In the genomic region with DNA sequence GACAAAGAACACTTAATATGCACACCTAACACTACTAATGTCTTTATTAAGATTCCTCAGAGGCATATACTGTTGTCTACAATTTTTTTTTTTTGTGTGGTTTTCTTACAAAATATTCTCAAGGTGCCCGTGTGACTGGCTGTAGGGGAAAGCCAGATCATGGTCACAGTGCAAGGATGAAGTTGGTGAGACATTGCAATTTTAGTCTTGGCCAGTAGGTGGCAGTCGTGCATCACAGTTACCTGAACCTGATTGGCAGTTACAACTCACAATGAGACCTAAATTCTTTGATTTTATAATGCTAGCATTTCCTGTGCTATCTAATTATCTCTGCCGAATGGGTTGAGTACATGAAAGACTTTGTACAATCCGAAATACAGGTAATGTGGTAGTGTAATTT, we compare ENCODE assay signal across 8 mouse cellular contexts.
DNase-seq lines count a peak whose midpoint lies in the region; ATAC-seq and TF ChIP-seq lines count a peak whose summit lies in the region.

No protein-coding gene starts in this region.

- H3K27ac ChIP-seq in liver, embryonic 14.5 days, result no peak overlapping the region

- peak; percentile 85 for TF ChIP-seq CTCF in liver, embryonic 14.5 days (IDR thresholded peaks at IDR 0.05; ENCODE audit: low read depth)

- peak; percentile 59 to 66 for DNase-seq in B cell, adult 2 months
- DNase-seq in ZHBTc4 (ENCODE audit: low read depth, low spot score), result peak; percentile 78
- DNase-seq in cerebellum, postnatal 4 days (ENCODE audit: low spot score in 2 of 2), result peak; percentile 67 to 83
- DNase-seq in gastrocnemius, postnatal 10 days, result peak; percentile 60
- DNase-seq in kidney, postnatal 25 days, result peak; percentile 54 to 68
- DNase-seq in liver, embryonic 14.5 days (ENCODE audit: low read depth in 3 of 3, low spot score in 3 of 3), result peak; percentile 11 to 23 (median 16)
- DNase-seq in thymus, postnatal 25 days, result peak; percentile 67

- WGBS in liver, embryonic 14.5 days (ENCODE audit: insufficient replicate concordance), result 4% methylated on average over 4 of the region's 4 CpGs

- no peak overlapping the region for H3K9ac ChIP-seq in liver, embryonic 14.5 days (replicated peaks)

- H3K4me2 ChIP-seq in liver, embryonic 14.5 days (ENCODE audit: low read depth), result no peak overlapping the region

- no peak for ATAC-seq in liver, embryonic 14.5 days (ENCODE audit: insufficient read depth)
- ATAC-seq in neutrophil, adult 5-6 weeks (ENCODE audit: extremely low read depth, insufficient number of reproducible peaks, low FRiP score, poor library complexity, severe bottlenecking), result peak; percentile 55; the same call in 1 of the 2 replicates

- H3K9me3 ChIP-seq in liver, embryonic 14.5 days (ENCODE audit: control insufficient read depth, low read length), result no peaks in the 10 kb centered on the region

- H3K36me3 ChIP-seq in liver, embryonic 14.5 days (replicated peaks; ENCODE audit: control insufficient read depth, insufficient read depth, low read depth), result no peaks in the 10 kb centered on the region

- H3K27me3 ChIP-seq in liver, embryonic 14.5 days (ENCODE audit: control insufficient read depth, insufficient read depth, low read length), result no peaks in the 10 kb centered on the region

- no peaks in the 10 kb centered on the region for H3K4me1 ChIP-seq in liver, embryonic 14.5 days (replicated peaks; ENCODE audit: control insufficient read depth in 2 of 2, insufficient read depth in 2 of 2, low read length in 1 of 2)

- no peak for TF ChIP-seq EP300 in liver, embryonic 14.5 days (IDR thresholded peaks at IDR 0.05; ENCODE audit: low read depth)

- H3K4me3 ChIP-seq in liver, embryonic 14.5 days (ENCODE audit: insufficient read depth in 1 of 2, low read depth in 2 of 2, low read length in 2 of 2), result no peak overlapping the region

Comparison
In these comparisons a context has a peak if more than half of its experiments do, and no peak if none do; other contexts are left out.
1. DNase-seq: peak in every context shown above with its lines; median percentile 78 in ZHBTc4; 75 in cerebellum, postnatal 4 days; 67 in thymus, postnatal 25 days; 62 in B cell, adult 2 months; 61 in kidney, postnatal 25 days; 60 in gastrocnemius, postnatal 10 days; 16 in liver, embryonic 14.5 days.